Mouse (Mus musculus): Measurements from ENCODE around the gene Apol9a.

GRCm38 (mm10) chr15:77367504-77367903, 43.4 kb downstream of the Apol9a start:
- TF ChIP-seq POLR2A (IDR thresholded peaks at IDR 0.05; ENCODE audit: insufficient read depth, low read depth, low read length): no peak
- no peak for TF ChIP-seq CTCF (IDR thresholded peaks at IDR 0.05; ENCODE audit: insufficient read depth, low read depth, low read length)

Data from olfactory bulb, adult 2 months (tissue).